ENCODE assay signal across 14 mouse cellular contexts in genomic region chr15:99417692-99418271, GRCm38 (mm10). TPM values are rescaled to one million over a fixed set of nuclear protein-coding genes. Genes with fewer than 3 reads are reported as not detected.
A peak's percentile ranks its signal among the peaks of the same experiment; 100 is the strongest.
DNase-seq lines count a peak whose midpoint lies in the region; ATAC-seq and TF ChIP-seq lines count a peak whose summit lies in the region.
"Had no signal": no experiment of that assay in that cellular context is flagged by ENCODE, and none has a peak within 500 bp of the region (broad histone marks: within the 10 kb centered on the region; RNA-seq: fewer than 3 reads in every experiment).

No protein-coding gene starts in this region.

- TF ChIP-seq EP300 in heart, adult 2 months (IDR thresholded peaks at IDR 0.05; ENCODE audit: insufficient read depth, low read depth, low read length) = no peak
- peak; percentile 33 for TF ChIP-seq EP300 in lung, postnatal 0 days (IDR thresholded peaks at IDR 0.05)

- peak overlapping the region; percentile 74 for H3K27ac ChIP-seq in heart, embryonic 13.5 days (replicated peaks)
- no peak overlapping the region for H3K27ac ChIP-seq in heart, adult 2 months
- peak overlapping the region; percentile 54 for H3K27ac ChIP-seq in lung, postnatal 0 days (ENCODE audit: low read length)
- H3K27ac ChIP-seq in limb, embryonic 15.5 days = peak overlapping the region; percentile 51
- H3K27ac ChIP-seq in liver, embryonic 11.5 days (ENCODE audit: low read depth, low read length) = no peak overlapping the region
- H3K27ac ChIP-seq: hindbrain, embryonic 14.5 days; liver, embryonic 15.5 days; midbrain, embryonic 12.5 days had no signal

- ATAC-seq in heart, embryonic 13.5 days (ENCODE audit: extremely low read depth, insufficient number of reproducible peaks, low FRiP score, low TSS enrichment) = no peak
- ATAC-seq in lung, postnatal 0 days = peak; percentile 61
- ATAC-seq in limb, embryonic 15.5 days (ENCODE audit: insufficient number of reproducible peaks, low FRiP score, low TSS enrichment, low read depth) = no peak
- no peak for ATAC-seq in liver, embryonic 11.5 days (replicated peaks; ENCODE audit: low FRiP score)
- ATAC-seq: CD4-positive, CD25-positive, alpha-beta regulatory T cell, adult 4 months had no signal

- no peaks in the 10 kb centered on the region for H3K9me3 ChIP-seq in heart, embryonic 13.5 days
- H3K9me3 ChIP-seq in lung, postnatal 0 days (ENCODE audit: low read length) = no peaks in the 10 kb centered on the region
- no peaks in the 10 kb centered on the region for H3K9me3 ChIP-seq in limb, embryonic 15.5 days
- no peaks in the 10 kb centered on the region for H3K9me3 ChIP-seq in liver, embryonic 11.5 days (ENCODE audit: control insufficient read depth, low read length)
- H3K9me3 ChIP-seq: liver, embryonic 15.5 days; midbrain, embryonic 12.5 days had no signal

- intact Hi-C loops in heart, adult 2 months (cut with DNase I) = no loop called here
- intact Hi-C loops in gastrocnemius, postnatal 36 days (cut with DNase I) = no loop called here

- no peak overlapping the region; the same call in 1 of the 2 replicates for H3K4me3 ChIP-seq in heart, embryonic 13.5 days
- H3K4me3 ChIP-seq in heart, adult 2 months = no peak overlapping the region
- no peak overlapping the region for H3K4me3 ChIP-seq in lung, postnatal 0 days (ENCODE audit: low read depth, low read length)
- no peak overlapping the region for H3K4me3 ChIP-seq in limb, embryonic 15.5 days
- H3K4me3 ChIP-seq in liver, embryonic 11.5 days (ENCODE audit: low read depth, low read length) = no peak overlapping the region
- H3K4me3 ChIP-seq: liver, embryonic 15.5 days; midbrain, embryonic 12.5 days had no signal

- peak overlapping the region; percentile 59 for H3K9ac ChIP-seq in heart, embryonic 13.5 days
- H3K9ac ChIP-seq in heart, adult 2 months (ENCODE audit: low read depth, low read length) = no peak overlapping the region
- H3K9ac ChIP-seq in lung, postnatal 0 days (replicated peaks; ENCODE audit: low read depth) = no peak overlapping the region
- H3K9ac ChIP-seq in limb, embryonic 15.5 days = no peak overlapping the region
- no peak overlapping the region for H3K9ac ChIP-seq in liver, embryonic 11.5 days (ENCODE audit: low read depth, low read length)
- H3K9ac ChIP-seq: hindbrain, embryonic 14.5 days; liver, embryonic 15.5 days; midbrain, embryonic 12.5 days had no signal

- no peak for TF ChIP-seq POLR2A in heart, adult 2 months (IDR thresholded peaks at IDR 0.05; ENCODE audit: insufficient read depth, low read depth, low read length)

- WGBS in heart, embryonic 13.5 days = 13% methylated on average over 17 of the region's 17 CpGs
- 38% methylated on average over 17 of the region's 17 CpGs for WGBS in heart, adult 2 months
- WGBS in lung, postnatal 0 days = 20% methylated on average over 17 of the region's 17 CpGs
- 25% methylated on average over 17 of the region's 17 CpGs for WGBS in limb, embryonic 15.5 days
- WGBS in liver, embryonic 11.5 days = 25% methylated on average over 17 of the region's 17 CpGs

- H3K27me3 ChIP-seq in heart, embryonic 13.5 days (replicated peaks) = no peaks in the 10 kb centered on the region
- H3K27me3 ChIP-seq in heart, adult 2 months (ENCODE audit: control insufficient read depth, insufficient read depth, low read length) = no peaks in the 10 kb centered on the region
- no peaks in the 10 kb centered on the region for H3K27me3 ChIP-seq in lung, postnatal 0 days (replicated peaks; ENCODE audit: insufficient read depth, low read length)
- H3K27me3 ChIP-seq in limb, embryonic 15.5 days = no peaks in the 10 kb centered on the region
- H3K27me3 ChIP-seq in liver, embryonic 11.5 days (replicated peaks; ENCODE audit: control insufficient read depth, insufficient read depth, low read length) = no peaks in the 10 kb centered on the region
- H3K27me3 ChIP-seq: liver, embryonic 15.5 days; midbrain, embryonic 12.5 days had no signal

- TF ChIP-seq CTCF in heart, adult 2 months (IDR thresholded peaks at IDR 0.05) = no peak
- TF ChIP-seq CTCF in lung, postnatal 0 days (IDR thresholded peaks at IDR 0.05) = no peak

- no peak for DNase-seq in heart, adult 2 months
- peak; percentile 63 for DNase-seq in lung, postnatal 0 days (ENCODE audit: low spot score)
- no peak for DNase-seq in lung, postnatal 36 days
- DNase-seq in R1 (ENCODE audit: low read depth, low spot score) = peak; percentile 62
- no peak for DNase-seq in gastrocnemius, postnatal 36 days
- no peak for DNase-seq in liver, embryonic 11.5 days (ENCODE audit: low spot score)
- DNase-seq: adrenal gland, postnatal 25 days; kidney, adult 2 months had no signal

- peak overlapping the region; percentile 36 for H3K4me2 ChIP-seq in heart, embryonic 13.5 days
- no peak overlapping the region for H3K4me2 ChIP-seq in lung, postnatal 0 days (replicated peaks; ENCODE audit: low read depth, low read length)
- H3K4me2 ChIP-seq in limb, embryonic 15.5 days = no peak overlapping the region
- H3K4me2 ChIP-seq in liver, embryonic 11.5 days = no peak overlapping the region
- H3K4me2 ChIP-seq: hindbrain, embryonic 14.5 days; midbrain, embryonic 12.5 days had no signal

- H3K36me3 ChIP-seq in heart, embryonic 13.5 days = peaks cover 16% of the 10 kb centered on the region
- no peaks in the 10 kb centered on the region for H3K36me3 ChIP-seq in heart, adult 2 months (ENCODE audit: control insufficient read depth, insufficient read depth, low read length)
- no peaks in the 10 kb centered on the region for H3K36me3 ChIP-seq in lung, postnatal 0 days (ENCODE audit: insufficient read depth, low read length)
- peaks cover 13% of the 10 kb centered on the region for H3K36me3 ChIP-seq in limb, embryonic 15.5 days
- 0 out of 2 replicates have a peak, but pooled peaks cover 3% of the 10 kb centered on the region for H3K36me3 ChIP-seq in liver, embryonic 11.5 days (ENCODE audit: control insufficient read depth, insufficient read depth, low read length)
- H3K36me3 ChIP-seq: liver, embryonic 15.5 days had no signal

- H3K79me2 ChIP-seq in heart, adult 2 months (replicated peaks; ENCODE audit: control insufficient read depth, insufficient read depth, low read length) = no peaks in the 10 kb centered on the region

- peaks cover 45% of the 10 kb centered on the region for H3K4me1 ChIP-seq in heart, embryonic 13.5 days
- peaks cover 10% of the 10 kb centered on the region for H3K4me1 ChIP-seq in heart, adult 2 months (ENCODE audit: control insufficient read depth, insufficient read depth, low read length)
- H3K4me1 ChIP-seq in lung, postnatal 0 days (ENCODE audit: insufficient read depth, low read depth, low read length) = peaks cover 11% of the 10 kb centered on the region
- peaks cover 42% of the 10 kb centered on the region for H3K4me1 ChIP-seq in limb, embryonic 15.5 days
- peaks cover 22% of the 10 kb centered on the region for H3K4me1 ChIP-seq in liver, embryonic 11.5 days (replicated peaks; ENCODE audit: control insufficient read depth, insufficient read depth, low read length)

RNA-seq across cellular contexts. Expression of gene Tmbim6, which starts 25.1 kb away (rescaled TPM):
- polyA plus RNA-seq in heart, embryonic 13.5 days (2015; fragmentation: Nextera tagmentation; extraction: Ambion mirVana) = 248 and 251 TPM in 2 replicates
- 100 to 1,000 TPM; 207 to 253 TPM for total RNA-seq in heart, adult 2 months (2021)
- polyA plus RNA-seq in heart, adult 2 months (2012; rRNA removed) = 334 and 409 TPM in 2 replicates
- 669 and 693 TPM in 2 replicates for polyA plus RNA-seq in lung, postnatal 0 days (2015; fragmentation: Nextera tagmentation; extraction: Ambion mirVana)
- 327 and 351 TPM in 2 replicates for polyA plus RNA-seq in limb, embryonic 15.5 days (2015; fragmentation: Nextera tagmentation; extraction: Ambion mirVana)
- total RNA-seq in gastrocnemius, postnatal 36 days (2021) = 100 to 1,000 TPM; 165 to 172 TPM
- 256 and 273 TPM in 2 replicates for polyA plus RNA-seq in liver, embryonic 11.5 days (2014; fragmentation: Nextera tagmentation; extraction: Ambion mirVana)

RNA-seq across cellular contexts. Expression of gene Nckap5l, which starts 39.8 kb away (rescaled TPM):
- 6.8 and 7.7 TPM in 2 replicates for polyA plus RNA-seq in heart, embryonic 13.5 days (2015; fragmentation: Nextera tagmentation; extraction: Ambion mirVana)
- total RNA-seq in heart, adult 2 months (2021) = 1 to 10 TPM; 4.2 to 5.2 TPM
- polyA plus RNA-seq in heart, adult 2 months (2012; rRNA removed) = 3.5 and 4.5 TPM in 2 replicates
- 5.2 and 6.0 TPM in 2 replicates for polyA plus RNA-seq in lung, postnatal 0 days (2015; fragmentation: Nextera tagmentation; extraction: Ambion mirVana)
- 10.5 and 12.3 TPM in 2 replicates for polyA plus RNA-seq in limb, embryonic 15.5 days (2015; fragmentation: Nextera tagmentation; extraction: Ambion mirVana)
- 1 to 10 TPM; 3.6 to 4.0 TPM for total RNA-seq in gastrocnemius, postnatal 36 days (2021)
- 5.6 and 6.0 TPM in 2 replicates for polyA plus RNA-seq in liver, embryonic 11.5 days (2014; fragmentation: Nextera tagmentation; extraction: Ambion mirVana)

RNA-seq across cellular contexts. Expression of gene Fmnl3, which starts 47.5 kb away (rescaled TPM):
- polyA plus RNA-seq in heart, embryonic 13.5 days (2015; fragmentation: Nextera tagmentation; extraction: Ambion mirVana) = 12.9 and 13.0 TPM in 2 replicates
- 10 to 100 TPM; 14.6 to 18.1 TPM for total RNA-seq in heart, adult 2 months (2021)
- 18.6 and 29.3 TPM in 2 replicates for polyA plus RNA-seq in heart, adult 2 months (2012; rRNA removed)
- polyA plus RNA-seq in lung, postnatal 0 days (2015; fragmentation: Nextera tagmentation; extraction: Ambion mirVana) = 25.8 and 30.7 TPM in 2 replicates
- polyA plus RNA-seq in limb, embryonic 15.5 days (2015; fragmentation: Nextera tagmentation; extraction: Ambion mirVana) = 25.0 and 26.9 TPM in 2 replicates
- 1 to 10 TPM; 6.6 to 7.0 TPM for total RNA-seq in gastrocnemius, postnatal 36 days (2021)
- 12.8 and 13.3 TPM in 2 replicates for polyA plus RNA-seq in liver, embryonic 11.5 days (2014; fragmentation: Nextera tagmentation; extraction: Ambion mirVana)

RNA-seq across cellular contexts. Expression of gene Bcdin3d, which starts 56.7 kb away (rescaled TPM):
- 10.5 and 13.7 TPM in 2 replicates for polyA plus RNA-seq in heart, embryonic 13.5 days (2015; fragmentation: Nextera tagmentation; extraction: Ambion mirVana)
- 1 to 10 TPM; 2.5 to 3.1 TPM for total RNA-seq in heart, adult 2 months (2021)
- 4.2 and 4.3 TPM in 2 replicates for polyA plus RNA-seq in heart, adult 2 months (2012; rRNA removed)
- 11.2 and 11.5 TPM in 2 replicates for polyA plus RNA-seq in lung, postnatal 0 days (2015; fragmentation: Nextera tagmentation; extraction: Ambion mirVana)
- 12.7 and 15.1 TPM in 2 replicates for polyA plus RNA-seq in limb, embryonic 15.5 days (2015; fragmentation: Nextera tagmentation; extraction: Ambion mirVana)
- total RNA-seq in gastrocnemius, postnatal 36 days (2021) = 1 to 10 TPM; 3.0 to 3.5 TPM
- polyA plus RNA-seq in liver, embryonic 11.5 days (2014; fragmentation: Nextera tagmentation; extraction: Ambion mirVana) = 10.5 and 12.1 TPM in 2 replicates

Comparison
In these comparisons a context has a peak if more than half of its experiments do, and no peak if none do; other contexts are left out.
1. H3K27ac ChIP-seq: peak in heart, embryonic 13.5 days (single experiment), lung, postnatal 0 days (single experiment) and limb, embryonic 15.5 days (single experiment); none in heart, adult 2 months (single experiment) and liver, embryonic 11.5 days (single experiment).
2. DNase-seq: peak in lung, postnatal 0 days (single experiment) and R1 (single experiment); none in heart, adult 2 months (0 of 2), lung, postnatal 36 days (single experiment), gastrocnemius, postnatal 36 days (0 of 2) and liver, embryonic 11.5 days (single experiment).